Mouse (Mus musculus) stomach, embryonic 15.5 days (tissue): ENCODE measurements at regions not wholly inside any gene's neighbourhood (a gene's known extent, or its start where the extent isn't known, plus 50 kb on each side); places are given as distances from the start of the nearest gene placed in this dataset.

Source experiments
- ATAC-seq: fragments of 200-750 bp; cut with Nextera tagmentation; 2 replicates; pipeline ENCODE4 v1.8.0; 2017; ENCODE audit warnings: low read depth, moderate number of reproducible peaks, moderate TSS enrichment; ENCODE audit not compliant: insufficient read depth, low FRiP score
- H3K27ac ChIP-seq: fragments of 300-500 bp; sonication (generic); 2 replicates; pipeline ENCODE4 v1.5.1; 2015; ENCODE audit warnings: mild to moderate bottlenecking, inconsistent platforms
- H3K27me3 ChIP-seq: fragments of 300-500 bp; sonication (generic); replicated peaks from 2 replicates; pipeline ENCODE4 v1.6.1; 2015; ENCODE audit warnings: inconsistent platforms
- H3K36me3 ChIP-seq: fragments of 300-500 bp; sonication (generic); 2 replicates; pipeline ENCODE4 v1.6.1; 2015; ENCODE audit warnings: inconsistent platforms
- H3K4me1 ChIP-seq: fragments of 300-500 bp; sonication (generic); 2 replicates; pipeline ENCODE4 v1.6.1; 2015; ENCODE audit warnings: inconsistent platforms
- H3K4me2 ChIP-seq: fragments of 300-500 bp; sonication (generic); 2 replicates; pipeline ENCODE4 v1.6.1; 2015; ENCODE audit warnings: mild to moderate bottlenecking, inconsistent platforms
- H3K4me3 ChIP-seq: fragments of 300-500 bp; sonication (generic); replicated peaks from 2 replicates; pipeline ENCODE4 v1.5.1; 2015; ENCODE audit warnings: inconsistent platforms
- H3K9ac ChIP-seq: fragments of 300-500 bp; sonication (generic); 2 replicates; pipeline ENCODE4 v1.6.1; 2015; ENCODE audit warnings: inconsistent platforms
- H3K9me3 ChIP-seq: fragments of 300-500 bp; sonication (generic); 2 replicates; pipeline ENCODE4 v1.6.1; 2016; ENCODE audit warnings: inconsistent platforms
- WGBS: fragments of 180-500 bp; shearing (Covaris S2); methylation state at CpG from one replicate; pipeline ENCODE4 v1.1.7; 2015; 5-methylcytosine and 5-hydroxymethylcytosine counted together

DNA sequence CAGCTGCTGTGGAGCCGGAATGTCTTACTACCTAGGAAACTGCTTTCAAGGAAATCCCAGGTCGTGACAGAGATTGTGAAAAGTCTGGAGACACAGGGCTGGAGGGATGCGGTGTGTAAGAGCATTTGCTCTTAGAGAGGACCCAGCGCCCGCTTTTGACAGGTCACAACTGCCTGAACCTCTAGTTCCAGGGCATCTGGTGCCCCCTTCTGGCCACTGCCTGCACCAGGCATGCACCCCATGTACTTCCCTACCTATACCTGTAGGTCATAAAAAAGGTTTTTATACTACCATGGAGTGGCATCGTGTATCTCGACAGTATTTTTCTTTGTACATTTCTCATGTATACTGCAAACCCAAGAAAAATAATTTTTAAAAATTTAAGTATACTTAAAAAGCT lies 314.0 kb downstream of the Bbx start:
- no peak overlapping the region for H3K27ac ChIP-seq
- no peaks in the 10 kb centered on the region for H3K36me3 ChIP-seq
- WGBS, result 95% methylated on average over 7 of the region's 7 CpGs
- no peaks in the 10 kb centered on the region for H3K9me3 ChIP-seq
- H3K27me3 ChIP-seq, result no peaks in the 10 kb centered on the region
- no peak for ATAC-seq
- H3K4me3 ChIP-seq, result no peak overlapping the region
- H3K9ac ChIP-seq, result no peak overlapping the region
- no peaks in the 10 kb centered on the region for H3K4me1 ChIP-seq
- no peak overlapping the region for H3K4me2 ChIP-seq

DNA sequence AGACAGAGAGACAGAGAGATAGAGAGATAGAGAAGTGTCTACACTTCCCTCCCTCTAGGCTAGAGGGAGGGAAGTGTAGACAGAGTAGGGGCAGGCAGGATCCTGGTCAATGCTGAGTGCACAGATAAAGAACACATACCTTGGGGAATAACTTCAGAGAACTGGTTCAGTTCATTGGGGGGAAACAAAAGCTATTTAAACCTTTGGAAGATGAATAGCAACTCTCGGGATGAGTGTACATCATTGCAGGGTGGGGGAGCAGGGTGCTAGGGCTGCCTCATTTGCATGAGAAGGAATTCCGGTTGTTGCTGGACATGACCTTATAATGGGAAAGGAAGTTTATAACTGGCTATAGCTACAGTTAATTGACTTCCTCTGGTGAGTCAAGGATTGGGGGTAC lies 309.7 kb downstream of the Bbx start:
- Histone ChIP-seq H3K27me3 (no peaks in the 10 kb centered on the region), H3K36me3 (no peaks in the 10 kb centered on the region), H3K9me3 (no peaks in the 10 kb centered on the region), H3K27ac (no peak overlapping the region), H3K4me1 (no peaks in the 10 kb centered on the region), H3K4me2 (no peak overlapping the region), H3K4me3 (no peak overlapping the region), H3K9ac (no peak overlapping the region)
- ATAC-seq, result no peak
- 58% methylated on average over 2 of the region's 2 CpGs for WGBS

DNA sequence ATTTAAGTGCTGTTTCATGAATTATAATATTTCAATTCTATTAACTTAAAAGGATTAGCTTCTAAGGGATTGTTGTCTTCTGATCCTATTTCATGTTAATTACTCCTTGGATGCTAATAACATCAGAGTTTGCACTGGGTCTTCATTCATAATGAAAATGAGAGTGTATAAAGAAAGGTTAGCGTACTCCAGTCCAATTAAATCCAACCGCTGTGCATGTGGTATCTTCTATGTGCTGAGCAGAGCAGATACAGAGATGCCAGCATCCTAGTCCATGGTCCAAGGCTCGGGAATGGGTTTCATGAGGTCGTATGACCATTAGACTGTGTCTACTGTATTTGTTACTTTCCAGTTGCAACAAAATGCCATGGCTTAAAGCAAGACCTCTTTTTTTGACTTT lies 307.5 kb downstream of the Bbx start:
- no peak overlapping the region for H3K27ac ChIP-seq
- no peak overlapping the region for H3K9ac ChIP-seq
- no peaks in the 10 kb centered on the region for H3K9me3 ChIP-seq
- no peaks in the 10 kb centered on the region for H3K36me3 ChIP-seq
- no peaks in the 10 kb centered on the region for H3K27me3 ChIP-seq
- H3K4me3 ChIP-seq, result no peak overlapping the region
- no peak for ATAC-seq
- H3K4me2 ChIP-seq, result no peak overlapping the region
- H3K4me1 ChIP-seq, result no peaks in the 10 kb centered on the region
- 90% methylated on average over 4 of the region's 4 CpGs for WGBS

DNA sequence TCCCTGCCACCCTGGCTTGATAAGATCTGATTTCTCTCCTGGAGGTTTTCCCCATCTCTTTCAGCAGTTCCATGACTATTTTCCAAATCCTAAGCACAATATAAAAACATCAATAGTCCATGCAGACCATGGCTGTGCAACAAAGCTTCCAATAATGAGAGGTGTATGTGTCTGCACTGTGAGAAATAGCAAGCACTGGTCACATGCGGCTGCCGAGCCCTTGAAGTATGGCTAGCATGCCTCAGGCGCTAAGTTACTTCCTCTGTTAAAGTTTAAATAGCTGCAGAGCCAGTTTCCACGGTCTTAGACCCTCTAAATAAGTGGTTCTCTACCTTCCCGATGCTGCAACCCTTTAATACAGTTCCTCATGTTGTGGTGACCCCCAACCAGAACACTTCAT lies 306.6 kb downstream of the Bbx start:
- ATAC-seq, result no peak
- H3K27ac ChIP-seq, result no peak overlapping the region

DNA sequence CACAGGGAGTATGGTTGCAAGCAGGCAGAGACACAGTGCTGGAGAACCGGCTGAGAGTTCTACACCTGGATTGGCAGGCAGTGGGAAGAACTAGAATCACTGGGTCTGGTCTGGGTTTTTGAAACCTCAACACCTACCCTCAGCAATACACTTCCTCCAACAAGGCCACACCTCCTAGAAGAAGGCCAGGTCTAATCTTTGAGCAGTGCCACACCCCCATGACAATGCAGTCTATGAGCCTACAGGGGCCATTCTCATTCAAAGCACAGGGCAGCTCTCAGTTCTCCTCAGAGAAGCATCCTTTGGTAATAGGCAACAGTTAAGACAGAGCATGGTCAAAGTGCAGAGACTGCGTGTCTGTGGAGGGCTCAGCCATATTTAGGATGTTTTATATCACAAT lies 300.8 kb downstream of the Bbx start:
- H3K9ac ChIP-seq, result no peak overlapping the region
- no peaks in the 10 kb centered on the region for H3K9me3 ChIP-seq
- no peaks in the 10 kb centered on the region for H3K4me1 ChIP-seq
- H3K27ac ChIP-seq, result no peak overlapping the region
- no peaks in the 10 kb centered on the region for H3K36me3 ChIP-seq
- no peak for ATAC-seq
- 87% methylated on average over 2 of the region's 2 CpGs for WGBS
- no peak overlapping the region for H3K4me3 ChIP-seq
- H3K4me2 ChIP-seq, result no peak overlapping the region
- H3K27me3 ChIP-seq, result no peaks in the 10 kb centered on the region

More for the DNA sequence above, 306.6 kb downstream of the Bbx start:
- no peak overlapping the region for H3K4me2 ChIP-seq
- H3K4me3 ChIP-seq, result no peak overlapping the region
- H3K4me1 ChIP-seq, result no peaks in the 10 kb centered on the region
- H3K27me3 ChIP-seq, result no peaks in the 10 kb centered on the region
- H3K36me3 ChIP-seq, result no peaks in the 10 kb centered on the region
- 65% methylated on average over 5 of the region's 5 CpGs for WGBS
- no peak overlapping the region for H3K9ac ChIP-seq
- H3K9me3 ChIP-seq, result no peaks in the 10 kb centered on the region
